In the genomic region with DNA sequence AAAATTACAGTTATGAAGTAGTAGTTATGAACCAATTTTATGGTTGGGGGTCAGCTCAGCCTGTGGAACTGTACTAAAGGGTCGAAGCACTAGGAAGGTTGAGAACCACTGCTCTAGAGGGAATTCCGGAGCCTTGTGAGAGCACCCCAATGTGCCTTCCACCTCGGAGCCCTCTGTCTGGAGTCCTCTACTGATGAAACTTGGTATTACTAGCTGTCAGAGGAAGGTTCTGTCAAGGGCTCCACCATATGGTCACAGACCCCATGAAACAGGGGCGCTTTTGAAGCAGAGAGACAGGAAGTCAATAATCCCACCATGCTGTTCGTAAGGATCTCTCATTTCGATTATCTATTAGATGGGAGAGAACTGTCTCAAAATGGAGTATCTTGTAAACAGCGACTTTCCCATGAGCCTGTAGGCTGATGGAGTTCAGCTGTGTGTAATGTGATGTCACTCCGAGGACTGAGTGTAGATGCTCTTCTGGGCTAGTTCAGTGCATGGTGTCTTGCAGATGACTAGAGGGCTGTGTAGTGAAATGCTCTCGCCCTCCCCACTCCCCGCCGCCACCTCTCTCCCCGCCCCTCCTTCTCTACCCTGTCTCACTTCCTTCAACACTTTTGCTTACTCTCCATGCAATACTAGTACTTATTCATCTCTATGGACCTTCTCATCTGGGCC, we compare ENCODE assay signal across 9 mouse cellular contexts.
A peak's percentile ranks its signal among the peaks of the same experiment; 100 is the strongest.
DNase-seq lines count a peak whose midpoint lies in the region; ATAC-seq and TF ChIP-seq lines count a peak whose summit lies in the region.
"Had no signal": no experiment of that assay in that cellular context is flagged by ENCODE, and none has a peak within 500 bp of the region (broad histone marks: within the 10 kb centered on the region; RNA-seq: fewer than 3 reads in every experiment).

No protein-coding gene starts in this region.

- no peak overlapping the region for H3K4me2 ChIP-seq in limb, embryonic 11.5 days (ENCODE audit: low read depth, severe bottlenecking)
- H3K4me2 ChIP-seq in midbrain, postnatal 0 days (ENCODE audit: low read depth, low read length, poor library complexity, severe bottlenecking), result no peak overlapping the region

- no peak overlapping the region for H3K27ac ChIP-seq in limb, embryonic 11.5 days (replicated peaks; ENCODE audit: low read depth, low read length)
- H3K27ac ChIP-seq in limb, embryonic 10.5 days, result no peak overlapping the region
- no peak overlapping the region for H3K27ac ChIP-seq in MEL (ENCODE audit: control insufficient read depth, low read depth, low read length)
- H3K27ac ChIP-seq in midbrain, postnatal 0 days (ENCODE audit: low read depth, low read length), result no peak overlapping the region

- TF ChIP-seq RAD21 in MEL (IDR thresholded peaks at IDR 0.05; ENCODE audit: low read depth, low read length), result peak; percentile 29

- DNase-seq in embryo, embryonic 11 days, result peak; percentile 7
- no peak for DNase-seq in embryo, embryonic 10.5 days (ENCODE audit: low spot score)
- no peak for DNase-seq in limb, embryonic 11.5 days (ENCODE audit: low spot score)
- no peak for DNase-seq in limb, embryonic 10.5 days (ENCODE audit: low spot score)
- peak; percentile 26 for DNase-seq in MEL (ENCODE audit: low read depth, low spot score)
- DNase-seq in midbrain, postnatal 0 days (ENCODE audit: low spot score), result peak; percentile 13
- DNase-seq in gastrocnemius, adult 18-20 months (ENCODE audit: low spot score), result no peak
- DNase-seq in ovary, postnatal 10 days (ENCODE audit: low spot score), result no peak

- H3K4me3 ChIP-seq in limb, embryonic 11.5 days (ENCODE audit: low read depth, low read length), result no peak overlapping the region
- no peak overlapping the region for H3K4me3 ChIP-seq in limb, embryonic 10.5 days
- H3K4me3 ChIP-seq in MEL (ENCODE audit: control insufficient read depth in 1 of 2, insufficient read depth in 1 of 2, low read depth in 2 of 2, low read length in 2 of 2), result no peak overlapping the region
- H3K4me3 ChIP-seq in midbrain, postnatal 0 days (ENCODE audit: low read depth, low read length), result no peak overlapping the region
- H3K4me3 ChIP-seq: megakaryocyte, embryonic 14.5 days had no signal

- peak; percentile 51; the same call in 1 of the 2 replicates for ATAC-seq in limb, embryonic 11.5 days (ENCODE audit: insufficient number of reproducible peaks, low FRiP score, low TSS enrichment, low read depth)
- no peak; the same call in 1 of the 2 replicates for ATAC-seq in midbrain, postnatal 0 days (ENCODE audit: low FRiP score)

- no peak for TF ChIP-seq POLR2A in MEL (IDR thresholded peaks at IDR 0.05; ENCODE audit: control insufficient read depth in 1 of 2, insufficient read depth in 1 of 2, low read depth in 1 of 2, low read length in 2 of 2, poor library complexity in 1 of 2)

- 76% methylated on average over 12 of the region's 12 CpGs for WGBS in limb, embryonic 11.5 days
- WGBS in limb, embryonic 10.5 days, result 84% methylated on average over 12 of the region's 12 CpGs
- WGBS in midbrain, postnatal 0 days, result 86% methylated on average over 12 of the region's 12 CpGs

- peak; percentile 19 to 62 (median 26); a peak in 4 of 6 replicates for TF ChIP-seq CTCF in MEL (IDR thresholded peaks at IDR 0.05 in 2 of 3, conservative IDR thresholded peaks at IDR 0.05 in 1 of 3; ENCODE audit: control insufficient read depth in 1 of 3, insufficient read depth in 1 of 3, low read depth in 2 of 3, low read length in 3 of 3, poor library complexity in 1 of 3, severe bottlenecking in 1 of 3)
- TF ChIP-seq CTCF in midbrain, postnatal 0 days (IDR thresholded peaks at IDR 0.05), result peak; percentile 49

- no peaks in the 10 kb centered on the region; the same call in 1 of the 2 replicates for H3K79me2 ChIP-seq in MEL (ENCODE audit: control insufficient read depth, insufficient read depth, low read length, poor library complexity)

- no peaks in the 10 kb centered on the region for H3K9me3 ChIP-seq in limb, embryonic 11.5 days (ENCODE audit: control insufficient read depth, low read length)
- H3K9me3 ChIP-seq in limb, embryonic 10.5 days (replicated peaks), result no peaks in the 10 kb centered on the region
- H3K9me3 ChIP-seq in MEL (replicated peaks; ENCODE audit: insufficient read depth, low read length), result no peaks in the 10 kb centered on the region
- no peaks in the 10 kb centered on the region for H3K9me3 ChIP-seq in midbrain, postnatal 0 days (ENCODE audit: low read length)
- H3K9me3 ChIP-seq: megakaryocyte, embryonic 14.5 days had no signal

- H3K27me3 ChIP-seq in limb, embryonic 11.5 days (ENCODE audit: control insufficient read depth, insufficient read depth, low read length), result no peaks in the 10 kb centered on the region
- no peaks in the 10 kb centered on the region for H3K27me3 ChIP-seq in limb, embryonic 10.5 days (ENCODE audit: low read depth, poor library complexity, severe bottlenecking)
- no peaks in the 10 kb centered on the region for H3K27me3 ChIP-seq in MEL (ENCODE audit: control insufficient read depth in 1 of 2, insufficient read depth in 2 of 2, low read length in 2 of 2)
- H3K27me3 ChIP-seq in midbrain, postnatal 0 days (ENCODE audit: insufficient read depth, low read length), result no peaks in the 10 kb centered on the region
- H3K27me3 ChIP-seq: megakaryocyte, embryonic 14.5 days had no signal

- no peaks in the 10 kb centered on the region for H3K36me3 ChIP-seq in limb, embryonic 11.5 days (ENCODE audit: control insufficient read depth, insufficient read depth, low read length)
- H3K36me3 ChIP-seq in limb, embryonic 10.5 days, result no peaks in the 10 kb centered on the region
- H3K36me3 ChIP-seq in MEL (ENCODE audit: control insufficient read depth in 1 of 2, insufficient read depth in 2 of 2, low read length in 2 of 2), result peaks cover 0 to 34% of the 10 kb centered on the region in 2 experiments; a peak in 2 of 4 replicates
- no peaks in the 10 kb centered on the region for H3K36me3 ChIP-seq in midbrain, postnatal 0 days (ENCODE audit: insufficient read depth, low read length)

- H3K4me1 ChIP-seq in limb, embryonic 11.5 days (ENCODE audit: control insufficient read depth, insufficient read depth, low read length), result no peaks in the 10 kb centered on the region
- H3K4me1 ChIP-seq in limb, embryonic 10.5 days, result no peaks in the 10 kb centered on the region
- H3K4me1 ChIP-seq in MEL (ENCODE audit: control insufficient read depth in 1 of 2, insufficient read depth in 2 of 2, low read length in 2 of 2), result peaks cover 14 to 29% of the 10 kb centered on the region in 2 experiments
- H3K4me1 ChIP-seq in midbrain, postnatal 0 days (ENCODE audit: insufficient read depth, low read length), result no peaks in the 10 kb centered on the region

- TF ChIP-seq EP300 in MEL (IDR thresholded peaks at IDR 0.05; ENCODE audit: low read depth in 1 of 2, low read length in 2 of 2), result no peak

- no peak overlapping the region for H3K9ac ChIP-seq in limb, embryonic 11.5 days (ENCODE audit: low read length)
- no peak overlapping the region for H3K9ac ChIP-seq in MEL (ENCODE audit: control insufficient read depth, low read depth, low read length, poor library complexity, severe bottlenecking)
- H3K9ac ChIP-seq in midbrain, postnatal 0 days (replicated peaks; ENCODE audit: low read length, poor library complexity, severe bottlenecking), result no peak overlapping the region

TF ChIP-seq in MEL, 35 proteins besides CTCF, POLR2A, EP300 and RAD21:
- TF ChIP-seq ZKSCAN1 (IDR thresholded peaks at IDR 0.05; ENCODE audit: low read depth, low read length) (no peak), ZC3H11A (IDR thresholded peaks at IDR 0.05; ENCODE audit: low read depth, low read length) (peak; percentile 41), SMC3 (IDR thresholded peaks at IDR 0.05; ENCODE audit: low read depth, low read length) (peak; percentile 68)

Comparison
In these comparisons a context has a peak if more than half of its experiments do, and no peak if none do; other contexts are left out.
1. DNase-seq: peak in embryo, embryonic 11 days (single experiment), MEL (single experiment) and midbrain, postnatal 0 days (single experiment); none in embryo, embryonic 10.5 days (single experiment), limb, embryonic 11.5 days (single experiment), limb, embryonic 10.5 days (single experiment), gastrocnemius, adult 18-20 months (single experiment) and ovary, postnatal 10 days (single experiment).